Mouse (Mus musculus) R1 (cell line): Measurements from ENCODE around the gene Ces2b.
A peak's percentile ranks its signal among the peaks of the same experiment; 100 is the strongest.
"Not testable (repeated sequence)": the region's sequence is repeated elsewhere in the genome, so short reads cannot be mapped to it uniquely, and the experiment has no call there.

ENCODE experiments used
- DNase-seq: peaks from one replicate; pipeline ENCODE4 v3.0.0-alpha.2; 2018; ENCODE audit warnings: low read depth, low spot score

Gene Ces2b

DNA sequence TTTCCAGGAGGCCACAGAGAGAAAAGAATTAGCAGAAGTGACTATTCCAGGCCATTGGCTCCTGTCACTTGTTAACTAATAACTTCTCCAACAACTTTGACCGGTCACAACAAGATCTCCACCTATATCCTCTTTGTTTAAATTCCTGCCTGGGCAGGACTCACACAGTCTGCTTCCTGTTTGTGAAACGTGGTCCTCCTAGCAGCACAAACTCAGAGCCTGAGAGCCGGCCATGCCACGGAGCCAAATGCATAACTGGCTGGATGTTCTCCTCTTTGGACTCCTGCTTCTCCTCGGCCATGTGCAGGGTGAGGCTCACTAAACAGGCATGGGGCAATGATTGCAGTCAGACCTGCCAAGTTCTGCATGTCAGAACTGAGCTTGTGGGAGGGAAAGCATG, at the start of gene Ces2b:
Ces2b (plus strand) TSS at position 133 of the 400 bp plus-strand sequence.
- DNase-seq, result no peak

DNA sequence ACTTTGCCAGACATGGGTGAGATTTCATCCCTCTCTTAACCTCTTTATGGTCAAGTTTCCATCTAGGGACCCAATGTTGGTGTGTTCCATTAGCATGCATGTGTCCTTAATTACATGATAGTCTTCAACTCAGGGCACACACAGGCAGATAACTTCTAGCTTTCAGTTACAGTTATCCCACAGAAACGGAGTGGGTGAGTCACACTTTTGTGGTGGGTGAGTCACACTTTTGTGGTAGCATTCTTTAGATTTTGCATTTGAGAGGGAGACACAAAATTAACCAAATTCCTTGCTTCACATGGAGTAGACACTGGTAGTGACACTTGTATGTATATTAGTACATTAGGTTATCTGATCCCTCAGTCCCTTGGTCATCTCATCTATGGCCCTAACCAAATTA, 44.3 kb upstream of the Ces2b start:
- DNase-seq, result no peak

DNA sequence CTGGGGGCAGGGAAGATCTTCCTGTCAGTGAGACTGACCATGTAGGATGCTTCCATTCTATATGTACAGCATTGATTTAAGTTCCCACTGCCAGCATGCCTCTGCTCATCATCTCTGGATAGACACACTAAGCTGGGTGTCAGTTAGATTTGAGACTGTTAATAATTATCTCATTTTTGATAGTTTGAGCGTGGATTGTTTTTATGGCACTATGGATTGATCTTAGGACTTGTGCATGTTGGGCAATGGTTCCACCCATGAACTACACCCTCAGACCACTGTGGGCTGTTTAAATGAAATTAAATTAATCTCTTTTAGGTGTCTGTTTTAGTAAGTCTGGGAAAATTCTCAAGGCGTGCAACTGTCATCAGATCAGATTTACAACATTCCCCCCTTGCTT, 42.4 kb upstream of the Ces2b start:
- no peak for DNase-seq

DNA sequence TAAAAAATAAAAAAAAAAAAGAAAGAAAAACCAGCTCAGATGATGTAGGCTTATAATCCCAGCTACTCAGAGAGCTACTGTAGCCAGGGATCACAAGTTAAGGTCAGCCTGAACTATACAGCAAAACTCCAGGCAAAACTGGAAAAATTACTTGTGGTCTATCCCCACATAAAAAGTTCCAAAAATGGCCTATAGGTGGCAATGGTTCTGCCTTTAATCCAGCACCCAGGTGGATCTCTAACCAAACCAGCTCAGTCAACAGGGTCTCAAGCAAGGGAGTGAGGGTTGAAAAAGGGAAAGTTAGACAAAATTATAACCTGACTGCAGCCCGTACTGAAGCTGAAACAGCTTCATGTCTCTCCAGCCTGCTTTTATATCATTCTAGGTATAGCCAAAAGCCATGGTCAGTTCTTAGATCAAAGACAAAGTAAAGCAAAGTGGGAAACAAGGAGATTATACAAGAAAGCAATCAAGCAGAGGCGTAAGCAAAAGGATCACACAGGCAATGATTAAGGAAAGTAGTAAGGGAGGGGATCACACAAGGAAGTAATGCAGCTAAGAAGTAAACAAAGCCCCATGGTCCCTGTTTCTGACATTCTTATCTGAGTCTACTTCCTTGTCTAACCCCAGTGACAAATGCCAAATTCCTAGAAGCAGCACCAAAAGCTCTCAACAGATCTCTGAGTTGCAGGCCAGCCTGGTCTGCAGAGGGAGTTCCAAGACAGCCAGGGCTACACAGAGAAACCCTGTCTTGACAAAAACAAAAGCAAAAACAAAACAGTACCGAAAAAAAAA, 41.3 kb upstream of the Ces2b start:
- DNase-seq, result peak; percentile 34

DNA sequence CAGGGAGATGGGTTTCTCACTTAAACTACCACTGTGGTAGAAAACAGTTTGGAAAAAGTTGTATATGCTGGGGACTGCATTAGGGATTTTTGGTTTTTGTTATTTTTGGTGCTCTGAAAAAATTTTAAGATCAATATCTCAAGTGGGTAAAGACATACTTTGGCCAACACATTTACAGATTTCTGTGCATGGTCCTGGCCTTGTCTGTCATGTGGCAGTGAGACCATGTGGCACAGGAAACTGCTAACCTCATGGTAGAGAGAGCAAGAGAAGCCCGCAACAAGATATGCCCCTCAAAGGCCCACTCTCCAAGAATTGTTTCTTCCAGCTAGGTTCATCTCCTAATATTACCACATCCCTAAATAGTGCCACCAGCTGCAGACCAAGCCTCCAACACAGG, 32.0 kb upstream of the Ces2b start:
- DNase-seq, result no peak

DNA sequence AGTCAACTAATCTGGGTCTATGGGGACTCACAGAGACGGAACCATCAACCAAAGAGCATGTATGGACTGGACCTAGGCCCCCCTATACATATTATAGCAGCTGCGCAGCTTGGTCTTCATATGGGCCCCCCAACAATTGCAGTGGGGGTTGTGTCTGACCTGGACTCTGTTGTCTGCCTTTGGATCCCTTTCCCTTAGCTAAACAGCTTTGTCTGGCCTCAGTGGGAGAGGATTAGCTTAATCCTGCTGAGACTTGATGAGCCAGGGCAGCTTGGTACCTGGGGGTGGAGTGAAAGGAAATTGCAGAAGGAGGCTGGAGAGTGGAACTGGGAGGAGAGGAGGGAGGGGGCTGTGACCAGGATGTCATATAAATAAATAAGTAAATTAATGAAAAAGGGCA, 25.2 kb upstream of the Ces2b start:
- no peak for DNase-seq

DNA sequence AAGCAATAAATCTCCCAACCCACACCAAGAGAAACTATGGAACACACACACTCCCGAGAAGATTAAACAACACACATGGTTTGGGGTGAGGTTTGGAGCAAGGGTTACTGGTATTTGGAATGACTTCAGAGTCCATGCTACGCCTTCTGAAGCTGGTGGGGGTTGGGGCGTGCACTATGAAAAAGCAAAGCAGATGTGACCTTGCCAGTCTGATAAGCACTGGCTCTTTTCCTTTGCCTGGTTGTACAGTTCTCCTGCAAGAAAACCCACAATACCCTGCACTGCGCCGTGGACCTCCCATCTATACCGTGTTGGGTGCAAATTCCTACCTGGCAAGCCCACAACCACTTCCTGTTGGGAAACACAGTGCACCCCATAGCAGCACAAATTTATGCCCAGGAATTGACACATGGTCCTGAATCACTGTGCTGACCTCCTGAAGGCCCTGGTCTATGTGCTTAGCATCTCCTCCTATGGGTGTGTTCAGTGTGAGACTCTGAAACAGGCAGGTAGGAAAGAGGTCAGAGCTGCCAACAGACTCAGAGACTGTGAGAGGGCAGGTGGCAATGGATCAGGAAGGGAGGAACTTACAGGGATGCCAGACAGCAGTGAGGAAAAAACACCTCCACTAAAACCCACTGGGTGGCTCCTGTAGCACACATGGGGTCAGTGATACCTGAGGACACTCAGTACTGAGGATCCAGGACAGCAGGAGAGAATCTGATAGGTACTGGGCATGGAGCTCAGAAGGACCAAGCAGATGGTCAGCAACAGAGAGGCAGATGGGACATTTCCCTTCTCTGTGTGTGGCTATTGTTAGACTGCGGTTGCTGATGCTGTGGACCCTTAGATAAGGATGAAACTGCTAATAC, 22.6 kb upstream of the Ces2b start:
- DNase-seq, result no peak

DNA sequence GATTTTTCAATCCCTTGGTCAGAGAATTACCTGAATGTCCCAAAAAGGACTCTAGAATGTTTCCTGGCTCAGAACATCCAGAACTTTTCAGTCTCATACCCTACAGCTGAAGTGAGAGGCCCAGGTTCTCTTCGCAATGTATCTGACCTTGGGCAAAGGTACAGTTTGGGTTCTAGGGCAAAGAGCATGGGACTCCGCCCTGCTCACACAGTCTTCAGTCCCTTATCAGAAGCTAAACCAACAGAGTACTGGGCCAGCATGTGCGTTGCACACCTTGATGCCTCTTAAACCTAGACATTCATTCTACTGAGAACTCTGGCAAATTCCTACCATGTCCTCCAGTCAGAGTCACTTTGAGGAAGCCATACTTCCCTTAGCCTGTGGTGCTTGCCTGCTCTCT, 21.9 kb upstream of the Ces2b start:
- no peak for DNase-seq

DNA sequence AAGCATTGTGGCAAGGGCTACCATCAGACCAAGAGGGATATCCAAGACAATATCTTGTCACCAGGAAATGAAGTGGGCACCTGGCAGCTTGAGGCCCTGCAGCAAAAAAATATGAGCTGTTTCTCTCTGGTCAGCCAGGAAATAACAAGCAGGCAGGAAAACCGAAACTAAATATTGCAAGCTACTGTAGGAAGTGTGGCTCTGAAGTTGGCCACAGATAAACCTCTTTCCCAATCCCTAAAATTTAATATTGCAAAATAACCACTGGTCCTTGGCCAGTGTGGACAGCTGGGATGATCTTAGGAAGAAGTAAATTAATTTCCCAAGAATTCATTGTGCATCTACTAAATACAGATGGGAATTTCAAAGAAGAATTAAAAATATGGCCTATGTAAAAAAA, 4.5 kb upstream of the Ces2b start:
- no peak for DNase-seq

DNA sequence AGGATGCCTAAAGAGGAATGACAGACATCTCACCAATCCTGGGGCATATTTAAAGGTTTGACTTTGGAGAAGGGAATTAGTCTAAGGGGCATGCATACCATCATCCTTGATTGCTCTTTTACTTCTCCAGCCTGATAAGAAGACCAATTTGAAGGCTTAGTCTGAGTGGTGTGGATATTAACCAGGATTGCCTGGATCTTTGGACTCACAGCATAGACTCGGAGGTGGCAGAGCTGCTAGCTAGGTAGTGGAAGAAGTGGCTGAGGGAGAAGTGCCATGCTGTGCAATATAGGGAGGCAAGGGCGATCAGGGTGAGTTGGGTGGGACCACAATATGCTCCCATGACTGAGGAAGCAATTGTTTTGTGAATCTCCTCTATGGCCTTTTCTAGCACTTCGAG, 3.2 kb upstream of the Ces2b start:
- no peak for DNase-seq

DNA sequence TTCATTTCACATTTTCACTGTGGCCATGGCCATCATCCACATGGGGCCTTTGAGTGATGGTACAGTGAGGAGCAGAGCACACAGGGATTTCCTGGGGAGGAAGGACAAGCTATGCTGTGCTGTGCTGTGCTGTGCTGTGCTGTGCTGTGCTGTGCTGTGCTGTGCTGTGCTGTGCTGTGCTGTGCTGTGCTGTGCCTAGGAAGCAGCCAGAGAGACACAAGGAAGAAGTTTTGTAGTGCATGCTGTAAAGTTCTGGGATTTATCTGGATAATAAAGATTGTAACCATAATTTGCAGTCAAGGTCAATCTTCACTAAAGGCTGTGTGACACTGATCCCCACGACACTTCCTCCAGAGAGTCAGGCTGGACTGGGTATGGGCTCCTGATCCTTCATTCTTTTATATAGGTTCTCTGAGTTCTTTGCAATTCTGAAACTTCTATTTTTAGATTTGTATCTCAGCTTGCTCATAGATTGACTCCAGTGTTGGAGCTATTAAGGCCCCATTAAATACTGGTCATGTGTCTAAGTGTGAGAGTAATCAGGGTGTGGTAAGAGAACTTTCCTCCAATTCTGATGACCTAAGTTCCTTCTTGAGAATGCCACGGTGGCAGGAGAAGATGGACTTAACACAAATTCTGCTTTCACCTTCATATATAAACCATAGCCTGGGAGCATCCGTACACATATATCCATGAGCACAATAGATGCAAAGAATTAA, 10.1 kb downstream of the Ces2b start:
- DNase-seq, result no peak

DNA sequence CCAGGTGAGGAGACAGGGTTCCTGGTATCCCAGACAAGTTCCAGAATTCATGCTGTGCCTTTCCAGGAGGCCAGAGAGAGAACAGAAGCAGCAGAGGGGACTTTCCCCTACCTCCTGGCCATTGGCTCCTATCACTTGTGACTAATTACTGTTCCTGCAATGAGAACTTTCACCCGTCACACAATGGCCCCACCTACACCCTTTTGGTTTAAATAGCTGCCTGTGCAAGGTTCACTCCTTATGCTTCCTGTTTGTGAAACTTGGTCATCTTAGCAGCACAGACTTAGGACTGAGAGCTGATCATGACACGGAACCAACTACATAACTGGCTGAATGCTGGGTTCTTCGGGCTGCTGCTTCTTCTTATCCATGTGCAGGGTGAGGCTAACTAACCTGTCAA, 15.5 kb downstream of the Ces2b start, which contains the start of gene Ces2c:
Ces2c (plus strand) TSS at position 238 of the 400 bp plus-strand sequence.
- DNase-seq, result no peak

DNA sequence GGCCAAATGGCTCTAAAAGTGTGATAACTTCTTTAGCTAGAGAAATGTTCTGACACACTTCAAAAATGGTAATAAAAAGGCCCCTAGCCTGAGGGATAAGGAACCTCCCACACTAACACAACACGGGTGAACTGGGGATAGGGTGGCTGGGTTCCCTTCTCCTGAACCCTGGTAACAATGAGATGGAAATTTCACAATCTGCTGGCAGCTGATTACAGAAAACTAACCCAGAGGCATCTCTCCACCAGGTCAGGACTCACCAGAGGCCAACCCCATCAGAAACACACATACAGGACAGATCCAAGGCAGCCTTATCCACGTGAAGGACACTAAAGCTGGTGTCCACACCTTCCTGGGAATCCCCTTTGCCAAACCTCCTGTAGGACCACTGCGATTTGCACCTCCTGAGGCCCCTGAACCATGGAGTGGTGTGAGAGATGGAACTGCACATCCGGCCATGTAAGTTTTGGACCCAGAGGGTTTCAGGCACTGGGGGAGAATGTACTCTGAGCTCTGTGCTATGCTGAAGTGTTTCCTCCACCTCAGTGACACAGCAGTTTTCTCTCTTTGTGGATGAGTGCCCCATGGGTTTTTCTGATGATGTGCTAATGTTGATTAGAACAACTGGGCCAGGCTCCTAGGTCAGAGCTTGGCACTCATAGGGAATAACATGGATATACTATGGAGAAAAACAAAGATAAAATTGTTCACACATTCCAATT, 16.5 kb downstream of the Ces2b start:
- no peak for DNase-seq

DNA sequence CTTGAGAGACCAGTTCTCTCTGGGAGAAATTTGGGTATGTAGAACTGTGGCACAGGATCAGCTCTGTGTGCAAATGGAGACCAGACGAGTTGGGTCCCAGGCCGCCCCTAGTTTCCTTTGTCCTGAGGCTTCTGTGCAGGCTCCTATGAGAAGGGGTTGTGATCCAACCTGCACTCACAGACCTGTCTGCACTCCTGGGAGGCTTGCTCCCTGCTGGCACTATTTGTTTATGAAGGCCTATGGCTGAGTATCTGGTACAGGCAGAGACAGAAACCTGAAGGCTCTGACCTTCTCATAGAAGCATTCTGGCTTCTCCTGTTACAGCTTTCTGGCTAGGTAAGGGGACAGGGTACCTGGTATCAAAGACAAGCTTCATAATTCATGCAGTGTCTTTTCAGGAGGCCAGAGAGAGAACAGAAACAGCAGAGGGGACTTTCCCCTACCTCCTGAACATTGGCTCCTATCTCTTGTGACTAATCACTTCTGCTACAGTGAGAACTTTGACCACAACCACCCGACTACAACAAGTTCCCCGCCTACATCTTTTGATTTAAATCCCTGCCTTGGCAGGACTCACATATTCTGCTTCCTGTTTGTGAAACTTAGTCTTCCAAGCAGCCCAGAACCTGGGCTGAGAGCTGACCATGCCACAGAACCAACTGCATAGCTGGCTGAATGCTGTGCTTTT, 35.6 kb downstream of the Ces2b start:
- not testable (repeated sequence) for DNase-seq

DNA sequence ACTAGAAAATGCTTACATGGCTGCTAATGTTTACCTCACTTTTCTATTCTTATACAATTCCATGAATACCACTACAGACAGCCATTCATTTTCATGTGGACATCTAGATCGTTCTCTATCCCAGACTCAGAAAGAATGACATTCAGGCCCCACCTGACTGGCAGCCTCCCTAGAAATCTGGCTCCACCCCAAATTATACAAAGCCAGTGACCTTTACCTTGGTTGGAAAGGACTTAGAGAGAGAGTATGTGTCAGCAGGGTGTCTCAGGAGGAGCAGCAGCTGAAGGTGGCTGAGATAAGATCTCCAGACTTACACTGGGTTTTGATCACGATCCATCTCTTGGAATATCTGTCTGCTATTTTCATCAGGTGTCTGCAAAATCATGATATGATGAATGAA, 37.5 kb downstream of the Ces2b start:
- DNase-seq, result not testable (repeated sequence)

DNA sequence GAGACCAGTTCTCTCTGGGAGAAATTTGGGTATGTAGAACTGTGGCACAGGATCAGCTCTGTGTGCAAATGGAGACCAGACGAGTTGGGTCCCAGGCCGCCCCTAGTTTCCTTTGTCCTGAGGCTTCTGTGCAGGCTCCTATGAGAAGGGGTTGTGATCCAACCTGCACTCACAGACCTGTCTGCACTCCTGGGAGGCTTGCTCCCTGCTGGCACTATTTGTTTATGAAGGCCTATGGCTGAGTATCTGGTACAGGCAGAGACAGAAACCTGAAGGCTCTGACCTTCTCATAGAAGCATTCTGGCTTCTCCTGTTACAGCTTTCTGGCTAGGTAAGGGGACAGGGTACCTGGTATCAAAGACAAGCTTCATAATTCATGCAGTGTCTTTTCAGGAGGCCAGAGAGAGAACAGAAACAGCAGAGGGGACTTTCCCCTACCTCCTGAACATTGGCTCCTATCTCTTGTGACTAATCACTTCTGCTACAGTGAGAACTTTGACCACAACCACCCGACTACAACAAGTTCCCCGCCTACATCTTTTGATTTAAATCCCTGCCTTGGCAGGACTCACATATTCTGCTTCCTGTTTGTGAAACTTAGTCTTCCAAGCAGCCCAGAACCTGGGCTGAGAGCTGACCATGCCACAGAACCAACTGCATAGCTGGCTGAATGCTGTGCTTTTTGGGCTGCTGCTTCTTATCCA, 55.0 kb downstream of the Ces2b start:
- DNase-seq, result not testable (repeated sequence)
